Mouse (Mus musculus) left cerebral cortex, adult 9 months (tissue): ENCODE results near the gene Egfr.
A peak's percentile ranks its signal among the peaks of the same experiment; 100 is the strongest.

Experiments used
- DNase-seq, 2 experiments: peaks; one replicate each; pipeline ENCODE4 v3.0.0; 2022; ENCODE audit warnings: low spot score in 2 of 2

The Egfr gene

DNA sequence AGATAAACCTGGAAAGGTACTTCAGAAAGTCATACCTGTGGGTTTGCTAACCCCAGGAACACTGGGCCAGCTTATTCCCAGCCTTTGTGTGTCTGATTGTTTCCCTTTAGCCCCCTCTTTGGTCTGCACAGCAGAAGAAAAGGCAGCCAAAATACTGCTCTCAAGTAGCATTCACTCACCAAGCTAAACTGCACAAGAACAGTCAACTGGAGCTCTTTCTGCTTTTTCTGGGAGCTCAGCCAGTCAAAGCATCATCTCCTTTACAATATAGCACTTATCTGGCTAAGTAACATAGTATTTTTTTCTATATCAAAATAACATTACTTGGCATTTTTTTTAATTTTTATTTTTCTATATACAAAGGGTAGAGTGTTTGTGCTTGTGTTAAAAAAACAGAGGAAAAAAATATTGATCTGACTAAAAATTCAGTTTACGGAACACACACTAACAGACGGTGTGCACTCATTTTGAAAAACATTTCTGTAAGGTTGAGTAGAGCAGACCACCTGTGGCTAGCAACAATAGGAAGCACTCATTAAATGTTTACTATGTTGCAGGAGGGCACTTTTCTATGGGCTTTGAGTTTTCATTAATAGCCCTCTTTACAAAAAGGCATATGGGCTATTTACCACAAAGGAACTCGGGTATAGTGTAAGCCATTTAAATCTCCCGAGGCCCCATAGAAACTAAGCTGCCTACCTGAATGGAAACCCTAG, 72.0 kb downstream of the Egfr start:
- no peak for DNase-seq

DNA sequence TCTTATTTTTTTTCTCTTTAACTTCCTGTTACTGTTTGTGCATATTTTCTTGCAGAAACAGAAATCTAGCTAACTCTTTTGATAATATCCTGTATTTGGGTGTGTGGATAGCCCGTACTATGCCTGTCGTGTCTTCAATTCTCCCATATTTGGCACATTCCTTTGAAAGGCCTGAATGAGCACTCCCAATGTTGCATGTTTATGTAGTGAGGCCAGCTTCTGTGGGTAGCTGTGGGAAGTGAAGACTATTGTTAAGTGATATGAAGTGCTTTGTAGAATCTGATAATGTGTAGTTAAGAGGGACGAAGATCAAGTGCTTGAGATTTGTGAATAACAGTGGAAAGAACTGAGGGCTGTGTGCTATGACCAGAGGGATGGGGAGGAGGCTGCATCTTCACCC, 77.5 kb downstream of the Egfr start:
- no peak for DNase-seq

DNA sequence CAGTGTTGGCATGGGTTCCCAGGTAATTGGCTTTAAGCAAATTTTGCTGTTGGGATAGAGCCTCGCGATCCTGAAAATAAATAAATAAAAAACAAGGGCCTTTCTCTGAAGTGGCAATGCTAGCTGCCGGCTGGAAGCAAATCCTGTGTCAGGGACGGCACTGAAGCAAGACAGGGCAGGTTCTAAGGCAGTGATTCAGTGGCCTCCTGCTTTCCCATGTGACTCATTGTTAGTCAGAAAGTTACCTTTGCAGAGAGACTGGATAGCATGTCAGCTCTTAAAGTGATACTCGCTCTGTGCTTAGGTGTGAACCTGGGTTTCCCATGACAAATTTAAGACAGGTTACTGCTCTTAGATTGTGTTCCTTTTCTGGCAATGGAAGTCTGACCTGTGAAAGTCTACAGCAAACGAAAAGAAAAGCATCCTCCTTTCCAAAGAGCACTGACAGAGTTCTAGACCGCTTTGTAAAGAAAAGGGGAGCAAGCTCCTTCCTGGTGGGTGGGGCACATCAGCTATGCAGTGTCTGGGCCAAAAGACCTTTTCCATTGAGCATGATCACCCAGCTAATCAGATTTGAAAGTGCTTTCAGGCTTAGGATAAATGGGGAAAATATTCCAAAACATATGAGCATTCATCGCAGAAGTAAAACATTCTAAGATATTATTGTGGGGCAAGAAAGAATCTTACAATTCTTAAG, 78.7 kb downstream of the Egfr start:
- no peak for DNase-seq

DNA sequence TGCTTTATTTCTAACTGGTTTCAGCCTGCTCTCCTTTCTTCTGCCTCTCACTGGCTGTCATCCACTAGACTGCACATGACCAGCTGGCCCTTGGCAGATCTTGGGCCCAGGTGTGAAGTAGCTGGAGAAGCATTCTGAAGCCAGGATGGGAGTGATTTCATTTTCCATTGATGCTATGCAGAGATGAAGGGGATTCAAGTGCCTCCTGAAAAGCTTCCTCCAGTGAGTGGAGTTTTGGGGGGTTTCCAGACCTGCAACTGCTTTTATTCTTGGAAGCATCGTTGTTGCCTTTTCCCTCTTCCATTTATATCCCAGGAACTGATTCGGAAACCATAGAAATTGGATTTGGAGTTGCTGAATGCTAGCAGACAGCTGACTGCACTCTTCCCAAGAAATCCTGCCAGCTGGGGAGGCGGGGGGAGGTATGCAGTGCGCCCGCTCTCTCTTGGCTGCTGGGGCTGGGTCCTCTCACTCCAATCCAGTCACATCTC, 80.0 kb downstream of the Egfr start:
- peak in 1 of 2 experiments; percentile 26 for DNase-seq

DNA sequence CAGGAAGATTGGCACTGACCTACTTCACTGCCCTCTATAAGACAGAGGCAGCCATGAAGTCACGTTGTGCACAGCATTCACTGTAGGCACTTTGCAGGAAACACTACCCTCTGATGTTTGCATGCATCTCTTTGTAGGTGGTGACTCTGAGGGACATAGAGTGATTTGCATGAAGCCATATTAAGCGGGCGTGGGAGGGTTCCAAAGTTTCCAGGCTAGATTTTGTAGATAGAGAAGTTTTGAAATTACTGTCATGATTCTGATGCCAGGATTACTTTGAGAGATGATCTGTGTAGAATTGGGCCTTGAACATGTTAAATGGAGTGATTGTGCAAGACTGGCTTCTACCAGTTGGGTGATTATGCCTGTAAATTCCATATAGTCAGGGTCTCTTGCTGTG, 86.8 kb downstream of the Egfr start:
- no peak for DNase-seq

DNA sequence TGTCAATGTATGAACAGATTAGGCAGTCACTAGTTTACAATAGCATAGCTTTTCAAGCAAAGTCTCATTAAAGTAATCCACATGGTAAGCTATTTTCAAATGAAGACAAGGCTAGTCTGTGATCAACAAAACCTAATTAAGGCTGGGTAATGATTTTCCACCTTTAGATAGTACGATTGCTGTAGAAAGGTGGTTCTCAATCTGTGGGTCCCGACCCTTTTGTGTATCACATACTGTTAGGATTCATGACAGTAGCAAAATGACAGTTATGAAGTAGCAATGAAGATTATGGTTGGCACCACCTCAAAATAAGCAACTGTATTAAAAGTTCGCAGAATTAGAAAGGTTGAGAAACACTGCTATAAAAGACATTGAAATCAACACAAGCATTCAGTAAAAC, 90.9 kb downstream of the Egfr start:
- DNase-seq = no peak

DNA sequence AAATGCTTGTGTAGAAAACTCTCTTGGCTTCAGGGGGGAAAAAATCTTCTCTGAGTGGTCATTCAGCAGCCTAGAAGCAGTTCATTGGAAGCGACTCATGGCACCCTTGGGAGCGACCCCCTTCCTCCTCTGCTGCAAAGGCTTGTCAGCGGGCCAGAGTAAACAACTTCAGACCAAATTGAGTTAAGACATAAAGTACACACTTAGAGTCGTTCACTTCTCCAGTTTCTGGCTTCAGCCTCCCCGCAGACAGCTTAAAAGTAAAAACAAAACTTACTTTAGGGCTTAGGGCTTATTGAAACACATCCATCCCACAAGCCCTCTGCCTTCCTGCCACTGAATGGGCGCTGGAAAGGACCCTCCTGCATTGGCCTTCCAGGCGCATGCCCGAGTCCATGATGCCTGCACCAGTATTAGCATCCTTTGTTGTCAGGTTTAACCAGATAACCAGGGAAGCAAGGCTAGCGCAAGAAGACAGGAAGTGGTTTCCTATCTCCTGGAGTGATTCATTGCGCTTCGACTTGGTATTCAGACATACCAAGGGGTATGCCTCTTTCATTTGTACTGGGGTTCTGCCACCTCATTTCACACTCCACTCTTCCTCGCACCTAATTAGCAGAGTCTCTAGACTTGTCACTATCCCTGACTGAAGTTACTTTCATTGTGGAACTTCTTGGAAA, 92.0 kb downstream of the Egfr start:
- DNase-seq = no peak

DNA sequence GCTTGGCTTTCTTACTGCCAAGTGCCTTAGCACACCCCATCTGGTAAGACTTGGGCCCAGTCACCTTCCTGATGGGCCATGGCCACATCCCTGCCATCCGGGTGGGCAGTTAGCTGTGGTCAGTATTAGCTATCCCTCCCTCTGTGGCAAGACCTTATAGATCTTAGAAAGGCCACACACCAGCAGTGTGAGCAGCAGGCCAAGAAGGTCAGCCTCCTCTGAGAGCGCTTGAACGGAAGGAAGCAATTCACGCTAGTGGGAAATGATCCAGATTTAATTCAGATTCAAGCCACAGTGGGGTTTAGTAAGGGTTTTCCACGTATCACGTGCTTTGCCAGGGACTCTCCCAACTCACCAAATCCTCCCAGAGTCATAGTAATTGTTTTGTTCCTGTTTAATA, 96.9 kb downstream of the Egfr start:
- no peak for DNase-seq

DNA sequence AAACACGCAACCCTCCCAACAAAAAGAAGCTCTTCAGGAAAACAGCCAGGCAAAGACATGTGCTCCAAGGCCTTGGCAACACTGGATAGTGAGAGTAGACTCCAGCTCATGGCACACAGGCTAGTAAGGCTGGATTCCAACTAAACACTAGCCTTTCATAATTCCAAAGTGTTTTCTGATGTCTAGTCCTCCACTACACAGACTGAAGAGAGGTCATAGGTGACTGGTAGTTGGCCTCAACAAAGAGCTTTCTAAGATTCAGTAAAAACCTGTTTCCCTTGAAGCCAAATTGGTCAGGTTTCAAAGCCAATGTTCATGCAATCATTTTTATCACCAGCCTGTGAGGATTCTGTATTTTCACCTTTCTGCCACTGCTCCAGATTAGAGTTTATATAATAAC, 99.4 kb downstream of the Egfr start:
- DNase-seq = no peak

DNA sequence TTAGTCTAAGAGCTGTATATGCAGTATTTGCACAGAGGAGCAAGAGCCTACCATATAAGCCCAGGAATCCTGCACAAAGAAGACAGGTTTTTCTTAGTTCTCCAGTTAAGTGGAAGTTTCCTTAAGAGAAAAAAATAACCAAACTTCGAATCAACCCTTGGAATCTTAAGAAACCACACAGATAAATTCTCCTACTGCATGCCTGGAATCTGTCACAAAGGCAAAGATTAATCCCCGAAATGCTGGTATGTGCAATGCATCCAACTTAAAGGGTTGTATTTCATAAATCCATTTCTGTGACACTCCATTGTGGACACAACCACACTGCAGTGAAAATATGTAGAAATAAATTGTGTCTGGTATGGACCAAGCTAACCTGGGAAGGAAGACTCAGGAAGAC, 102.1 kb downstream of the Egfr start:
- DNase-seq = no peak

DNA sequence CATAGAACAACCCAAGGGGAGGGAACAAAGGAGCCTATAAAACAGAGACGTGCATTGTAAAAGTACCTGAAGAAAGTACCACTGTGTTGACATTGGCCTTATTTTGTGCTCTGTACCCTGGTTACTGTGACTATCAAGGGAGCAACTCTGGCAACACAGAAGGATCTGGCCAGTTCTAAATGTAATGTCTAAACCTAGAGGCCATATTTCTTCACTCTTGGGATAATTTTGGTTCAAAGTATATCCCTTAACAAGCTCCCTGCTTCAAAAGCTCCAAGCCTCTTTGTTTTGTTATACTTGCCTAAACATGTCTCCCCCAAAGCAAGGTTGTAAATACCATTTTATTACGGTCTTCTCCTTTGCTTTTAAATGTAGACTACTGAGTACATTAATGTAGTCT, 105.3 kb downstream of the Egfr start:
- no peak for DNase-seq

DNA sequence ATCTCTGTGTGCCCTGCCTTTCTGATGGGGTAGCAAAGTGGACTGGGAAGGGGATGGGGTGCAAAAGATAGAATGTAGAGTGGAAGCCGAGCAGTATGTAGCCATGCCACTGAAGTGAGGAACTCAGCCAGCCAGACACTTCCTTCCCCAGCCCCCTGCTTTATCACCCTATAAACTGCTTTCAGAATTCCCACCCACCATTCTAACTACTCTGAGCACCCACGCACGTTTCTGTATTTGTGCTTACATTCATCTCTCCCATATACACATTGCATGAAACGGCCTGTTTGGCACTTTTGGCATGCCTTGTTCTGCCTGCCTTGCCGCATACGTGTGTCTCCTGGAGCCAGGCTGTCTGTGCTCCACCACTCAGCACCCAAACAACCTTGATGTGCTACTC, 109.0 kb downstream of the Egfr start:
- DNase-seq = peak; percentile 7 to 42

DNA sequence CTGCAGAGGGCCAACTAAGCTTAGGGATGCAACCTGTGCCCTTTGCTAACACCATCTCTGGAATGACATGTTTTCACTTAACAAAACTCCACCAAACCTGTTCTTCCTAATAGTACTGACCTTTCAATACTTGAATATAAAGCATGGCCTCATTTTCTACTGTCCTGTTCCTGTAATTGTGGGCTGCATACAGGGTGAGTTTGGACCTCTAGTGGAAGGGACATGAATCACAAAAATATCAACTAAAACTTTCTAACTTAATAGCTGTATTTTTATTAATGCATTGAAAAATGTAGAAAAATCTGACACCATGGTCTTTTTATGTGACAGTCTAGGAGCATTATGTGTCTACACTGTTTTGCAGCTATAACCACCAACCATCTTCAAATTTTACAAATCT, 111.5 kb downstream of the Egfr start:
- no peak for DNase-seq

DNA sequence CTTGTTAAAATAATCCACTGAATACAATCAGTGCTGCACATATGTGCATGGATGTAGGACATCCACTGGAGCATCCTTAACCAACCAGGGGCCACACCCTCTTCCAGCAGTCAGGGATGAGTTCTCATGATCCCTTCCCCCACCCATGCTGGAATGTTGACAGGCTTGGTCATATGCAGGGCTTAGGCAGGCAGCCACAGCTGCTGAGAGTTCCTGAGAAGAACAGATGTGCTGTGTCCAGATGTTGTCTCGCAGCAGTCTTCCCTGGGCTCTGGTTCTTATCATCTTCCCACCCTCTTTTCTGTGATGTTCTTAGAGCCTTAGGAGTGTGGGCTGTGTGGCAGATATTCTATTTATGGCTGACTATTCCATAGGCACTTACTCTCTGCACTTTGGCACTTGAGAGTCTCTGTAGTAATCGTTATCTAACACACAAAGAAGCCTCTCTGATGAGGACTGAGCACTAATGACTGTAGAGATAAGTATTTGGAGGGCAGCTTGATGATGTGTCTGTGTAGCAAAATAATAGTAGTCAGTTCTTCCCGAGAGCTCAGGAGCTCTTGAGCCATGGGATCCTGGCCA, 113.1 kb downstream of the Egfr start:
- no peak for DNase-seq

DNA sequence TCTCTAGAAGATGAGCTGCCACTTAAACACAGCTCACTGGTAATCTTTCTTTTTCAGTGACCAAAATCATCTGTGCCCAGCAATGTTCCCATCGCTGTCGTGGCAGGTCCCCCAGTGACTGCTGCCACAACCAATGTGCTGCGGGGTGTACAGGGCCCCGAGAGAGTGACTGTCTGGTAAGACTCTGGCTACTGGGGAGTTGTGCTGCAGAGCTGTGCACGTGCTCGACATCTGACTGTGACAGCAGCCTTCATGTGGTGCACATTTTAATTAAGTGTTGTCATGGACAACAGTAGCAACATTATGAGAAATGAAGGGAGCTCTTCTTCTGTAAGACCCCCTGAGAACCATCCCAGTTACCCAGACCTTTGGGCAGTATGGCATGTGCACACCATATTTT, 116.0 kb downstream of the Egfr start:
- DNase-seq = no peak

DNA sequence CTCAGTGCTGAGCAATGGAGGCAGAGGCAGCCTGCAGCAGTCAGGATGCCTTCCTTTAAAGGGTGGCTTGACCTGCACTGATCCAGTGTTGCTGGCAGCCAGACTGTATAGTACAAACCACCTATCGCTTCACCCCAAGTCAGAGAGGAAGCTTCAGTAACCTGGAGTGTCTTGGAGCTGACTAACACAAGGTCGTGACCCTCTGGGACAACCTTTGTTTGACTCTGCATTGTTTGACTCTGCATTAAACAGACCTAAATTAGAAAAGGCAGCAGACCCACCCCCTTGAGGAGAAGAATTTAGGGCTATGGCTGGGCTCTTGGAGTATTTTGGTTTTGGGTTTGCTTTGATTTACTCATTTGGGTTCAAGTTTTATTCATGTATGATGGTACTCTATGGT, 117.5 kb downstream of the Egfr start:
- DNase-seq = no peak

DNA sequence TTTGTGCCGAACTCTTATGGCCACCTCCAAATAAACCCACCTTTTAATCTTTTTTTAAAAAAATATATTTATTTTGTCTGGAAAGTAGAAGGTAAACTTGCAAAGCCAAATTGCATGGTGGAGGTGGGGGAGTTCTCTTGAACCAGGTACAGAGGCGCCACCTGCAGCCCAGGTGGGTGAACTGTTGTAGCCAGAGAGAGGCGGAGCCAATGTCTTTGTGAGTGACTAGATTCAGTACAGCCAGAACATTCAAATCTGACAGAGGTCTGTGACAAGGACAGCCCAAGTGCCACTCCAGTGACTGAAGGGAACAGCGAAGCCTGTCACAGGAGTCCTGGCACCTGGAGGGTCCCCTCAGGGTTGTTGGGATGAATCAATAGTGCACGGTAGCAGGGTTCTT, 119.1 kb downstream of the Egfr start:
- peak in 1 of 2 experiments; percentile 22 for DNase-seq

DNA sequence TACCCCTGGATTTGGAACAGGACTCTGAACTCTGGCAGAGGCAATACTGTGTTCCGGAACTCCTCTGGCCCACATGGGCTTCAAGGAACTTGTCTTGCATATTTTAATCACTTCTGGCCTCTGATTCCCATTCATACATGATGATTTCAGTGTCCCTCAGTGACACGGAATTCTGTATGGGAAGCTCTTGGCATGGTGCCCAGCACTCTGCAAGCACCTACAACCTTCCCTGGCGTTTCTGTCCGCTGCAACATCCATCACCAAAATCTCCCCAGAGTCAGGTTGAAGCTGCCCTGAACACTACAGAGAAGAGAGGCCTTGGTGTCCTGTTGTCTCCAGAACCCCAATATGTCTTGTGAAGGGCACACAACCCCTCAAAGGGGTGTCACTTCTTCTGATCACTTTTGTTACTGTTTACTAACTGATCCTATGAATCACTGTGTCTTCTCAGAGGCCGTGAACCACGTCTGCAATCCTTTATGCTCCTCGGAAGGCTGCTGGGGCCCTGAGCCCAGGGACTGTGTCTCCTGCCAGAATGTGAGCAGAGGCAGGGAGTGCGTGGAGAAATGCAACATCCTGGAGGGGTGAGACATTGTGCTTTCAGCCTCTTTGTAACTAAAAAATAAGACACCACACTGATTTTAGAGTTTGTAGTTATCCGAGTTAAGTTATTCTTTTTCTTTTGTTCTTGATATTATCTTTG, 125.8 kb downstream of the Egfr start:
- no peak for DNase-seq

DNA sequence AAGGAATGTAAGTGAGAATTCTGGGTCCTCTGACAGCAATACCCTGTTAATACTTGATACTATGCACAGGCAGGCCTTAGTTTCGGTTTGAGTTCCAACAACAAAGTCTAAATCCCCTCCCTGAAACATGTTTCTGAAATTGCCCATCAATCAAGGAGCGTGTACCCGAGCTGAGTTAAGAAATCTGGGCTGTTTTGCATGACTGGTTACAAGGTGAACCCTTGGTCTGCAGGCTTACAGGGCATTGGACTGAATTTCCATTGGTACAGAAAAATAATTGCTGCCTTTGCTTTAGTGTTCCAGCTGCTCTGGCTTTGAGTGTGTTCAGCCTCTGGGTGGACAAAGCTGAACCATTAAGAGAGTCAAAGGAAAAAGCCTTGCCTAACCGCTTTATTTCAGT, 129.9 kb downstream of the Egfr start:
- no peak for DNase-seq

DNA sequence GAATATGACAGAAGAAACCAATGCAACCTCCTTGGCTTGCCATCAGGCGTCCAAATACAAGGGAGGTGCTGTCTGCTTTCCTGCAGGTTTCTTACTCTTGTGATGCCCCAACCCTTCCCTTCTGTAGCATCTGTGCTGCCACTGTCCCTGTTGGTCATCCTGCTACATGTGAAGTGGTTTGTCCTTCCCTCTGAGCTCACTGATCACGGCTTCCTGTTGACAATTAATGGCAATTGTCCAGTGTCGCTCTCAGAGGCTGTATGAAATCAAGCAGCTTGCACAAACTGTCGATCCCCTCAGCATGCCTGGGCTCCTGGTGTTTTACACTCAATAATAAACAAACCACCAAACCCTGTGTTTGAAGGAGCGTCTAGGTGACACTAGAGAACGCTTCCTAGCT, 134.1 kb downstream of the Egfr start:
- DNase-seq = no peak

DNA sequence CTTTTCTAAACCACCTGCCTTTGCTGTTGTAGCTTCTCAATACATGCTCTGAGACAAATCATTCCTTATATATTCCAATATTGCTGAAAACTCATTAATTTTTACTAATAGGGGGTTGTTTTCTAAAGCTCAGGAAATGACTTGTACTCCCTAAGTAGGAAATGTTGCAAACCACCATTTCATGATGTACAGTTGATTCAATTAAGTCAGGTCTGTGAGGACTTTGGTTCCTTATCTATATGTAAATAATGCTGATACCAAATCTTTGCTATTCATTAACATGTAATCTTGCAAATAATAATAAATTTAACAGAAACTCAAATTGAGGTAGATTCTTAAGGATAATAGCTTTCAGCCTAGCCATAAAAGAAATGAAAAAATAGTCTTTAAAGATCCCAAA, 136.1 kb downstream of the Egfr start:
- DNase-seq = no peak
